Mouse (Mus musculus) lung, adult 18-20 months (tissue): ENCODE results near the gene Myo16.
A peak's percentile ranks its signal among the peaks of the same experiment; 100 is the strongest.

Source experiments
- DNase-seq, 2 experiments: peaks; one replicate each; pipeline ENCODE4 v3.0.0; 2022; ENCODE audit warnings: mixed read lengths in 2 of 2

The Myo16 gene

DNA sequence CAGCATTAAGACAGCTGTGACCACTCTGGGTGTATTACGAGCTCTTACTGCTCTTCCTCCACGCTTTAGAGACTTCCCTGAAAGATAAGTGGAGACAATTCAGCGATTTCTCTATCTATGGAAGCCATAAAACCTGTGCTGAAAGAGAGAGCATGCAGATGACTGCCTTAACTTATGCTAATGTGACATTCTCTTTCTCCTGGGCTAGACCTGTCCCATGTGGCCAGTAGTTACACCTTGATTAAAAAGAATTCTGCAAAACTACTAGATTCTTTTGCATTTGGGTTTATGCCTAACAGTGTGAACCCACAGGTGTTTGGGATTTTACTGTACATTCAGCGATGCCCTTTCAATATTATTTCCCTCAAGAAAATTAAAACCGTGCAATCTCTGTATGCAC, 328.4 kb downstream of the Myo16 start:
- no peak for DNase-seq

DNA sequence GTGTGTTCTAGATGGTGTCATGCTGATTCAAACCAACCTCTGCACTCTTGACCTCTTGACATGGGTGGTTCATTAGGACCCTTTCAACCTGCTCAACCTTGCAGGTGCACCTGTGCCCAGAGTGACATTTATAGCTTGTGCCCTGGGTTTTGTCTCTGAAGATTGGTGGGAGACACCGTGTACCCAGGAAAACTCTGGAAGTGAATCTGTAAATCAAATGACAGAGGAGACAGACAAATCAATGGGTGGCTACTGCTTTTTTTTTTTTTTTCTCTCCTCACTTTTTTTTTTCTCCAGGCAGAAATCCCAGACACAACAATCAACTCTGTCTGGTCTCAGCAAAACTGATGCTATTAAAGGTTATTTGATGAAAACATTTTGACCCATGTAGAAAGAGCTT, 329.2 kb downstream of the Myo16 start:
- no peak for DNase-seq

DNA sequence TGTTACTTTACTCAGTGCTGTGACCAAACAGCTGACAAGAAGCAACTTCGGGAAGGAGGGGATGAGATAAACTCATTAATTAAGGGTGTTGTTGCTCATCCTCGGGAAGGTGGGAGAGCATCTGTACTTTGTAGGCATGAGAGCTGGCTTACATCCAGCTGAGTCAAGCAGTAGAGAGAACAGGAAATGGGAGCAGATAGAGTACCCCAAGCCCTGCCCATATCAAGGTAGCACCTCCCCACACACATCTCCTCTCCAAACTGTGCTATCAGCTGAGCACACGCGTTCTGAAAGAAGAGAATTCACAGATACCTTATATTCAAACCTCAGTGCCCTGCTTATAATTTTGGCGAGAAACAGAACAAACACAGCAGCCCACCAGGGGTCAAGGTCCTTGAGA, 330.1 kb downstream of the Myo16 start:
- no peak for DNase-seq

DNA sequence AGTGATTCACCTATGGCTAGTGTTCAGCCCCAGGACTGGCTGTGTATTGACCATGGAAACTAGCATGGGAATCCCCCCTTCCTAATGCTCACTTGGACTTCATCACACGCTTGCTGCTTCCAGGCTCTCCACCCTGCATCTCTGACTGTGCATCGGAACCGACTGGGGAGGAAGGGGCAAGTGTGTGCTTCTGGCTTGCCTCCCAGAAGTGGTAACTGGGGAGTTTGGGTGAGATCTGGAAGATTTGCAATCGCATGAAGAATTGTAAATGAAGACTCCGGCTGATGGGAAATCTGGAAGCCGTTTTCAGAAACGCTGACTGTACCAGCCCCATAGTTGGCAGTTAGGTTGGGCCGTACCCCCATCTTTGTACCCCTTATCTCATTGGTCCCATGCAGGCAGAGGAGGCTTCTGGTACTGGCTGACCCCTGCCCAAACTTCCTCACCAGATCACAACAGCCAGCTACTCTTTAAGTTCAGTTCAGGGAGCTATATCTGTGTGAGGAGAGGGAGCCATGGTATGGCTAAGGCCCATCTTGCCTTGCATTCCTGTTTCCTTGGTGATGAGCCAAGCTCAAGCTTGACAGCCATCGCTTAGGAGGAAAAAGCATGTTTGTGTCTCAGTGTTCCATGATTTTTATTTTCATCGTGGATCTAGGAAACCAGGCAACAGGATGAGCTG, 336.2 kb downstream of the Myo16 start:
- DNase-seq, result no peak

DNA sequence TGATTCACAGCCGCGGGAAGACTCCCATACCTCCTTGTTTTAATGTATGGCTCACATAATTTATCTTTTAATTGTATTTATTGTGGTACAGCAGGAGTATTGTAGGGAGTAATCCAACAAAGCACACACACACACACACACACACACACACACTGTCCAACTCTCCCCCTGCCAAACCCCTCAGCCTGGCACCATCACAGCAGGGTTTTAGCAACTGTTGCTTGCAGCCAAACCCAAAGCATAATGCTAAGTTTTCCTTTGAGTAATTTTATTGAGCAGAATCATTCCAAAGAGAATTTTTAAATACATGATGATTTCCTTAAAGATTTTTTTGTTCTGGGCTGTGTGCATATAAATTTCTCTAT, 336.7 kb downstream of the Myo16 start:
- no peak for DNase-seq

DNA sequence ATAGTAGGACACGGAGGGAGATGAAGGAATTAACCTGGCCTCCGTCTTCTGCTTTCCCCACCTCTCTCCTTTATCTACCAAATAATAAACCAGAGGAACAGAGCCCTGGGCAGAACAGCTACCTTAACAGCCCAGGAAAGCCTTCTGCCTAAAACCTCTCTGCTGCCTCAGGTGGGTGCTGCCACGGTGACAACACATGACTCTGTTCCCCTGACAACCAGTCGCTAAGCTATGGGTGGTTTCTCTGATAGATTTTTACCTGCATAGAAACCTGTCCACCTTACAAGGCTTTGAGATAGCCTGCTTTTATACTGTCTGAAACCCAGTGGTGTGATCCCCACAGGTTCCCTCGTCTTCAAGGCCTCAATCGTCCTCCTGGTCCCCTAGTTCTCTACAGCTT, 337.2 kb downstream of the Myo16 start:
- DNase-seq, result no peak

DNA sequence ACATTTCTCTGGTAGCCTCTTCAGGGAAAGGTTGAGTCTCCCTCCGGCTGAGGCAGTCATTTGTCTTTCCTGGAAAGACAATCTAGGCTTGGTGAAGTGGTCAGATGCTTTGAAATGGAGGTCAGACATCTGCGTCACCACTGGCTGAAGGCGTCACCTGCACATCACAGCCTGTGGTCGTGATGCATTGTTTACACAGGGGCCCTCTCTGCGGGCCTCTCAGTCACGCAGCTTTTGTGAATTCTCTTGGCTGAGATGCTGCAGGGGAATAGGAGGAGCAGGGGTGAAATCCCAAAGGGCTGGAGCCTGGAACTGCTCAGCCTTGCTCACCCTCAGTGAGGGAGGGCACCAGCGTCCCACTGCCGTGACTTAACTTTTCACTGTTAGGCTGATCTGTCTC, 346.1 kb downstream of the Myo16 start:
- DNase-seq, result no peak

DNA sequence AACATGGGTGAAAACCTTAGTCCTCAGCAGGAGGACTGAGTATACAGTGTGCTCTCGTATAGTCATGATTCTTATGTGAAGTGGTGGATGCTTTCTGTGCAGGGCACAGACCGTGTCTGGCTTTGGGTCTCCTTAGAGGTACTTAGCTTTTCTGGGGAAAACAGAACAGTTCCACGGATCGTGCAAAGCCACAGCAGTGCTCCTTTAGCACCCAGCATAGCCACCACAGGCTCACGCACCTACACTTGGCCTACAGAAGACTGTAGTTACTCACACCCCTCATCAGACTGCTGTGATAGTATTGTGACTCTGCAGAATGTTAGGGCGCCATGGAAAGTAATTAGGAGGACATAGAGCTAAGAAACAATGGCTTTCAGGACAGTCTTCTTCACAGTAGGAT, 346.8 kb downstream of the Myo16 start:
- no peak for DNase-seq

DNA sequence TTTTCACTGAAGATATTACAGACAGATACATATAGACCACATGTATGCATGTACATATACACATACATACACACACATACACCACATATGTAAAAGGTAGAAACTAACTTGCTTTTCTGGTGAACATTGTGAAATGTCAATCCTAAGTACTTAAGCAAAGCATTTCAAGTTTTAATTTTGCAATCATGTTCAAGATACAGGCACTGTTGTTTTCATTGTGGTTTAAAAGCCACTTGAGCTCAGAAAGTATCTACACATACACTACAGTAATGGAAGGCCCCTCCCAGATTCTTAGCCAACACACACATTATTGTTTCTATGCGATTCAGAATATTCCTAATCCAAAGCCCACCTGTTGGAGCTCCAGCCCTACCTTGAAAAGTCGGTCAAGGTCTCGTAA, 348.0 kb downstream of the Myo16 start:
- peak in 1 of 2 experiments; percentile 15 for DNase-seq

DNA sequence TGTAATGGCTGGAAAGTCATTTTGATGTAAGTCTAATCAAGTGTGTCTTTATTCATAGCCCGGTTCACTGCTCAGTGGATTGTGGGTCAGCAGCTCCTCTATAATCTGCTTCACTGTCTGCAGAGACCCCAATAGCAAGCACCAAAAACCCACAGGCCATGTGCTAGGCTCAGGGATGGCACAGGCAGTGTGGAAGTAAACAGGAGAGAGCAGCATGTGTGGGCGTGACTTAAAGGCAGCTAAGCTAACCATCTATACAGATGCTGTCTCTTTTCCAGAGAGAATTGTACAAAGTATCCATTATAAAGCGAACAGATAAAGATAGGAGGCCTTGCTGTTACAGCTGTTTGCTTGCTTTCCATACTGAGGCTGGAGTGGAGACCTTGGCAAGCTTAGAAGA, 358.4 kb downstream of the Myo16 start:
- no peak for DNase-seq

DNA sequence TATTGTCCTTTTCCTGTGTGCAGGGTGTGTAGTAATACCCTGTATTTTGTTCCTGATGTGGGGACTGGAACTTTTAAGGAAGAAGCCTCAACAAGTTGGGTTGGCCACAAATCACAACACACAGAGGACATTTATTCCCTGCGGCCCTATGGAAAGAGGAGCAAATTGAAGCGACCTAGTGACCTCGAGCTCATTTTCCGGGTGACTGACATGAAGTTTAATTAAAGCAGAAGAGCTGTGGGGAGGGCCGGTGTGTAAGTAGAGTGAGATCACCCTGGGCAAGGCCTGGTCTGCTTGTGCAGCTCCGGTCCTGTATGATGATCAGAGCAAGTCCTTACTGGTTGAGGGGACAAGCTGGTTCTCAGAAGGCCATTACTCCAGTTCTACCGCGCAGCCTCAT, 363.7 kb downstream of the Myo16 start:
- no peak for DNase-seq

DNA sequence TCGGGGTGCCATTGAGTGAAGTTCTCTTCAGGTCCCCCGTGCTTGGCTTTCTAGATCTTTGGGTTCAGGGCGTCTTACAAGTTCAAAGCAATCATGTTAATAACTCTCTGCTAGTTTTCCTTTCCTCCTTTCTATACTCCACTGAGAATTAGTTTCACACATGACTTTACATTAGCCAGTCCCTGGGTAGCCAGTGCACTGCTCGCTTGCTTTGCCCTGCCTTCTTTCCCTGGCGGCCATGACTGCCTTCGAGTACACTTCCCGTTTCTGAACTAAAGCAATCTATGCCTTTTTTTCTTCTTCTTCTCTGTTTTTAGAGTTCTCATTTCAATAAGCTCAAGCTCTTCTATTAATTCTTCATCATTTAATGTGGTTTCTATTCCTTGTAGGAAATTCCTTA, 365.6 kb downstream of the Myo16 start:
- DNase-seq, result no peak

DNA sequence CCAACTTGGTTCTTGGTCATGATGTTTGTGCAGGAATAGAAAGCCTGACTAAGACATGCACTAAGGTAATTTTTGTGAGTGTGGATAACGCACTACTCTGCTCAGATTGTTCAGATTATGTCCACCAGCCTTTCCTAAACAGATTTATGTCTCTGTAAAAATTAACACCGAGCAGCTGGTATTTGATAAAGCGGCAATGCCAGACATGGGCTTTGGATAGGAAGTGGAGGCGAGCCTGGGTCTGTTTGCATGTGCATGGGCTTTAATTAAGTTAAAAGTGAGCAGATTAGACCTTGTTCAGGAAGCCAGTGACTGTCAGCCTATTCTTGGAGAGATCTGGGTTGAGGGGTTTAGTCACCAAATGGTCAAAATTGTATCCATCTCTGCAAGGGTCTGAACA, 367.8 kb downstream of the Myo16 start:
- DNase-seq, result no peak

DNA sequence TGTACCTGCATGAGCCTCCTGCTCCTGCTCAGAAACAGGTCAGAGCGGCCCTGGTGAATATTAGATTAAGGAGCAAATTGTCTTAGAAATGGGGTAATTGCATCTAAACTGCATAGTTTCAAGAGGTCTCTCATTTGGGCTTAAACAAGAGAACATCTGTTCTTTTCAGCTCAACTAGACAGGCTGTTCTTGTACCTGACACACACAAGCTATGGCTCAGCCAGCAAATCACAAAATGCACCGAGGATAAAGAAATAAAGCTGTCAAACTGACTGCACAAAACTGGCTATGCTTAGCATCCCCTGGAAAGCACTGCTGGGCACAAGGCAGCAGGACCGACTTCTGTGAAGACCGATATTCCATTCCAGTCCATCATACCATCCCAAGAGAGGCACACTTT, 372.0 kb downstream of the Myo16 start:
- DNase-seq, result no peak

DNA sequence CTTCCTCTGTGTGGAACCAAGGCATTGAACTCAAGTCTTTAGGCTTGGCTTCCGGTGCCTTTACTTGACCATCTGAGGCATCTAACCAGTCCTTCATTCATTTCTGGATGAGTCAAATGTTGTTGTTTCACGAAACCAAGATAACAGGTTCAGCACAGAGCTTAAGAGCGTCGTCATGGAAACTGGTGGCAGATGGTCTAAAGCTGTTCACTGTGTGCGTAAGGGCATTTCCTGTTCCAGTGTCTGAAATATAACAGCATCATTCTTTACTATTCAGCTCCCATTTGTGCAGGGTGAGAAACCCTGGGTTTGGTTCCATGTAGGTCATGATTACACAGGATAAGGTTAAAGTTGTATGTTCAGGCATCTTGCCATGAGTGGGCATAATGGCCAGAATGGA, 372.9 kb downstream of the Myo16 start:
- DNase-seq, result no peak

DNA sequence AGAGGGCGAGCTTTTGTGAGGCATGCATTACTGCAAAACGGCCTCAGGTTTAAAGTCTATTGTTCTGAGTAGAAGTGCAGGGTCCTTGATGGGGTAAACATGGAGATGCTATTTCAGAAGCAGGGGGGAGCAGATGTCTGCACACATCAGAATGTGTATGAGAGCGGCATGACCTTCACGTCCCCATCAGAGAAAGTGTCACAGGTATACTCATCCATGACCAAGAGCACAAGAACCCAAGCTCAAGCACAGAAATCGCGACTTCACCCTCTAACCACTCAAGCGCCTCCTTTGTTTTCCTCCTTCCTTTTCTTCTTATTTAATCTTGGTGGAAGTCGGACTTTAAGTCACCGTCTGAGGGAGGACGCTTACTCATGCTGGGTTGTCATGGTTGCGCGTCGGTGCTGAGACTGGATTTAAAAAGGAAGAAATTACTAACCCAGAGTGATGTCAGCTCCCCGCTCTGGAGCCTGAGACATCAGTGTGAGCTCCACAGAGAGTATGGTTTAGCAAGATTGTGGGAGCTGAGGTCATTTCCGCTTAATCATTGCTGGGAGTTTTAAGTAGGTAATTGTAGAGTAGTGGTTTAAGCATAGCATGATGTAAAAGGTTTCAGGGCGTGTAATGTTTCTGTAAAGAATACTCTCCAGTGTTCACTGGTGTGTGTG, 381.0 kb downstream of the Myo16 start:
- DNase-seq, result peak; percentile 41 to 43

DNA sequence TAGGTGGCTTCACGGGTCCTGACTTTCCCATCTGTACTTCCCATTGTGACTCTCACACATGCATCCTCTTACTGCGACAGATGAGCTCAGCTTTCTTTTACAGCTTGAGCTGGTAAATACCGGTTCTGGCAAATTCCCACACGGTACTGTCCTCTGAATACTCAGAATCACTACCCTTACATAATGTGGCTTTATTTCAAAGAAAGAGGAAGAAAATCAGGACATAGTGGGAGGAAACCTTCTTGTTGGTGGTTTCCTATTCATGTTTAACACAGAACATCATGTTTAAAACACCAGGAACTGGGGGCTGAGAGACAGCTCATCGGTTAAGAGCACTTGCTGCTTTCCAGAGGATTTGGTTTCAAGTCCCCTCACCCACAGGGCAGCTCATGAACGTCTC, 384.6 kb downstream of the Myo16 start:
- peak in 1 of 2 experiments; percentile 21 for DNase-seq

DNA sequence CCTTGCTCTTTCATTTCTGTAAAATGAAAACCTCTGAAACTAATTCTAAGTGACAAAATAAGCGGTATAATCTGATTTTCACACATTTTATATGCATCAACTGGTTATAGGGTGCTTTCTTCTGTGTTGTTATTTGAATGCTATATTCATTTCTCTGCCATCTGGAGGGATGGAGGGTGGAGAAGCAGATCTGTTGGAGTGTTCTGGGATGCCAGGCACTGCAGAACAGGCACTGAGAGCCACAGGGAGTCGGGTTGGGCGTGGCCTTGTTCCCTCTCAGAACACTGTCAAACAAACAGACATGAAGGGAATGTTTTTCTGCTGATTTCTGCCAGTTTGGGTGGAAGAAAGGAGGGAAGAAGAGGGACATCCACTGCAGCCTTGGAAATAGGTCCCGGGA, 386.0 kb downstream of the Myo16 start:
- DNase-seq, result no peak

DNA sequence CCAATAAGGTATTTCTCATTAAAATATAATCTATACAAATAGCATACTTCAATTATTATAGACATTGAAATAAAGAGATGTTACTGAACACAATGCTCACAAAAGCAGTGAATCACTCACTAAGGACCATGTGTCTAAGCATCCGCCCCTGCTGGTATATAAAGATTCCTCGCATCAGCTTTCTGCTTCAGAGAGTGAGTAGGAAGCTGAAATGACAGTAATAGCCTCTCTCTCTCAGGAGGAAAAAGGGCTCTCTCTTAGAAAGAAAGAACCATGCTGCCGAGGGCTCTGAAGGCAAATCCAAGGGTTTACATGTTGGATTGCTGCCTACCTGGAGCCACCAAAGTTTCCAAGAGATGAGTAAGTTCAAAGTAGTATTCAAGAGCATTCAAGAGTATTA, 392.2 kb downstream of the Myo16 start:
- no peak for DNase-seq

DNA sequence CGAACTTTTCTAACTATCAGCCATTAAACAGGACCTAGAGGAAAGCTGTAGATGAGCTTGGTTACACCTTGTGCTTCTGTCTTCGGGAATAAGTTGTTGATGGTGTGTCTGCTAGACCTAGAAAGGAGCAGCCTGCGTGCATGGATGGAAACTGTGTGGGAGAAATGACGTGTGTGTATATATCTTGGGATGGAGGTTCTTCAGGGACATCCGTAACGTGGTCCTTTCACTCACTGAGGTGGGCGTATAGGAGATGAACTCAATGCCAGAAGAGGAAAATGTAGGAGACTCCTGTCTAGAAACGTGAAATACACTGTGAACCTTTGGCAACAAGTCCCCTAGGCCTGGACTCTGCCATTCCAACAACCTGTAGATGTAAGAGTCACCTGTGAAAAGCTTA, 392.8 kb downstream of the Myo16 start:
- no peak for DNase-seq

DNA sequence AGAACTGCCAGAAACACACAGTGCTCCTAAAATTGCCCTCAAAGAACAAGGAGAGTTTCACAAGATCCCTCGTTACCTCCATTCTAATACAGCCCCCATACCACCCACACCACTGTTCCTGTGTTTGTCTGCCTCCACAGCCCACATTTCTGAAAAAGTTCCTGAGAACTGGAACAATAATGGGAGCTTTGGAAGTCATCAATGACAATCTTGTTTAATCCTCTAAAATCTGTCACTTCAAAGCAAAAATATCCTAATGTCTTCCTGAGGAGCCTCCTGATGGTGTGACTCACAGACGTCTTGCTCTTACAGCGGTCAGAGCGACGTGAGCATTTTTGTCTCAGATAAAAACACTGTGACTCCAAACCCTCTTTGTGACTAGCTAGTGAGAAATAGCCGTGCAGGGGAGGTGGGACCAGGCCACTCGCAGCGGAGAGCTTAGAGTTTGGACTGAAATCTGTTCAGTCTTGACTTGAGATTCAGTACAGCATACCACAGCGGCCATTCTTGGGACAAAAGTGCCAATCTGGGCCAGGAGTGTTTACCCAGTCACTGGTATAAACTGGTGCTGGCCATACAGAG, 394.4 kb downstream of the Myo16 start:
- no peak for DNase-seq

DNA sequence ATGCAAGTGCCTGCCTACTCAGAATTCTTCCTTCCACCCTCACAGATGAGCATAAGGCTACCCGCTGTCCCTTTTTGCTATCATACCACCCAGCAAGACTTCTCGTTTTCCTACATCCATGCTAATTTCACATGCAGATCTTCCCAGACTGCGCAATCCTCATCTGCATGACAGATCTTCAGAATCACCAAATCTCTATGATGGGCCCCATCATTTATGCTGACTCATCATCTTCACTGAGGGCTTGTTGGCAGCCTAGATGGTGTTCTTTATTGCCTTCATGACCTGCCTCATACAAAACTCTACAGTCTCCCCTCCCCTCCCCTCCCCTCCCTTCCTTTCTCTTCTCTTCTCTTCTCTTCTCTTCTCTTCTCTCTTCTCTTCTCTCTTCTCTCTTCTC, 395.7 kb downstream of the Myo16 start:
- DNase-seq, result no peak

DNA sequence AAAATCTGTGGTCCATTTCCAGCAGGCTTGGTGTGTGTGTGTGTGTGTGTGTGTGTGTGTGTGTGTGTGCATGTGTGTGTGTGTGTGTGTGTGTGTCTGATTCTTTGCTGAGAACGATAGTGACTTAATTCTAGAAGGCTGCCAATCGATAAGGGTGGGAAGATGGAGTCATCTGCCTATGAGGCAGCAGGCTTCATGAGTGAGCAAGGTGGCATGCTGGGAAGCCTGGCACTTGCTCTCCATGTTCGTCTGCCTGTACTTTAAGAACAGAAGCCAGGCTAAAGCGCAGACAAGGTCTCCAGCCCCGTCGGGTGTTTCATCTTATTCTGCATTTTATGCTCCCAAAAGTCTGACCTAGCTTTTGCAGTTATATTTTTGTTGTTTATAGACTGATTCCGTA, 404.2 kb downstream of the Myo16 start:
- no peak for DNase-seq

DNA sequence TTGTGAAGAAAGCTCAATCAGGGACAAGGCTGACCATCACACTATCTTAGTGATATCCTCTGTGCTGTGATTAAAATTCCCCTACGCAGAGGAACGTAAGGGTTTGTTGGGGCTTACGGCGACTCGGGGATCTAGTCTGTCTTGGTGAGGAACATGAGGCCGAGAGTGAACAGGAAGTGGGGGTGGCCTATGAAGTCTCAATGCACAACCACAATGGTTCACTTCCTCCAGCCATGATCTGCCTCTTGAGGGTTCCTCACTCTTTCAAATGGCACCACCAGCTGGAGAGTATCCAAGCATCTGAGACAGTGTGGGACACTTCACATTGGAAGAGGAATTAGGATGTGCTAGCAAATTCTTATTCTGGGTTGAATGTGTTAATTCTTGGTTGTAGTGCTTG, 405.8 kb downstream of the Myo16 start:
- DNase-seq, result no peak

DNA sequence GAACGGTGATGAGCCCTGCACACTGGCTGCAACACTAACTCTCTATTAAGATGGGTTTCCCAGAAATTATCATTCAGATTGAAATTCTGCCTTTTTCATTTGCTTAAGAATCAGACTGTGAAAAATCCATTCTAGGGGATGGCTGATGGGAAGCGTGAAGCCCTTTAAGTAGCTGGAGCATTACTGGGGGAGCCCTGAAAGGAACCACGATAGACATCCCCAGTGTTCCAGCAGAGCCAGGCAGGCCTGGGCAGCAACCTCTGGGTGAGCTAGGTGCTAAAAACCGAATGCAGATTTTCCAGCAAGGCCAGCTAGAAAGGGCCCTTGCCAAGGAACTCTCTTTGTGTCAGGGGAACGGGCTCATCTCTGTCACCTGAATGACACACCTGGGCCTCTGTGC, 407.9 kb downstream of the Myo16 start:
- no peak for DNase-seq
